Mouse (Mus musculus): ENCODE data around the gene Spns1. TPM values are rescaled to one million over a fixed set of nuclear protein-coding genes. Genes with fewer than 3 reads are reported as not detected.
A peak's percentile ranks its signal among the peaks of the same experiment; 100 is the strongest.

The Spns1 gene
- polyA plus RNA-seq, 1 experiment from 2014 or later = 69.3 TPM

DNA sequence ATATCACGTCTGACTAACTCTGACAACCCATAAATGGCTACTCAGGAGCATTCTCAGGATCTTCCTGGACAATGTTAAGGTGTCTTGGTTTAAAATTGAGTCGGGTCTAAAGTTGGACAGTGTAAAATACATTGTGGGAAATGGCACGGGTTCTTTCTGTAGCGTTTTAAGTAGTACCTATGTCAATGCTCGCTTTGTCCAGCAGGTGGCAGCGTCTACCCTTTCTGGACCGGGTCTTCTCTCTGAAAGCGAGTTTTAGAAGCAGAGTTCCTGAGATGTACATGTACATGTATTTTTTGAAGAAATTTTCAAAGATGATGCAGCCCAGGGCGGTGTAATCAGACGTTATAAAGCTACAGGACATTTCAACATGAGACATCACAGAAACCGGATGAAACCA, 53.5 kb downstream of the Spns1 start:
- ChIA-PET CTCF (interaction anchor here (0.7 to 5.7 kb wide), 11 partner anchors 10 to 151 kb away, joined by 3 to 53 read pairs (median 5); partner anchors contain the start of genes Sh2b1 and Spns1), POLR2A (no interaction called here)
- in situ Hi-C loops (cut with MboI; ENCODE audit: low pct_unique_long_range_greater_than_20kb) = loop anchor here (5.0 kb wide), 1 partner anchor 199 kb away; no protein-coding TSS in a partner anchor
- ATAC-seq (no peak), DNase-seq (ENCODE audit: low read depth, low spot score) (no peak)
- TF ChIP-seq CTCF (IDR thresholded peaks at IDR 0.05) = peak; percentile 70
- H3K27me3 ChIP-seq = no peaks in the 10 kb centered on the region

Other genes starting within 250 kb of the Spns1 start
- gene Xpo6, start 176.9 kb downstream of the Spns1 start, polyA plus RNA-seq (2021) = 99.2 TPM
- 19.4 TPM for gene Sbk1, start 104.8 kb downstream of the Spns1 start, polyA plus RNA-seq (2021)
- 0.95 TPM for gene Lat, start 7.9 kb downstream of the Spns1 start, polyA plus RNA-seq (2021)
- 8.9 TPM for gene Nfatc2ip, start 19.3 kb upstream of the Spns1 start, polyA plus RNA-seq (2021)
- gene Cd19, start 37.4 kb upstream of the Spns1 start, polyA plus RNA-seq (2021) = not detected
- 30.2 TPM for gene Rabep2, start 51.3 kb upstream of the Spns1 start, polyA plus RNA-seq (2021)
- 0.10 TPM for gene Atp2a1, start 85.7 kb upstream of the Spns1 start, polyA plus RNA-seq (2021)
- 64.4 TPM for gene Sh2b1, start 98.0 kb upstream of the Spns1 start, polyA plus RNA-seq (2021)
- gene Tufm, start 109.9 kb upstream of the Spns1 start, polyA plus RNA-seq (2021) = 159 TPM
- gene Atxn2l, start 126.0 kb upstream of the Spns1 start, polyA plus RNA-seq (2021) = 113 TPM
- gene Eif3c, start 189.0 kb upstream of the Spns1 start, polyA plus RNA-seq (2021) = 322 TPM
- gene Apobr, start 207.5 kb upstream of the Spns1 start, polyA plus RNA-seq (2021) = 0.94 TPM
- 2.6 TPM for gene Cln3, start 208.4 kb upstream of the Spns1 start, polyA plus RNA-seq (2021)
- 0.68 TPM for gene Il27, start 217.5 kb upstream of the Spns1 start, polyA plus RNA-seq (2021)

Measured in Patski (cell line).